Mouse (Mus musculus): ENCODE results near the gene Edn1. TPM values are rescaled to one million over a fixed set of nuclear protein-coding genes. Genes with fewer than 3 reads are reported as not detected.

Edn1 gene
- polyA plus RNA-seq, 1 experiment = 1.9 TPM

- Histone ChIP-seq H3K27me3 (replicated peaks; ENCODE audit: control insufficient read depth, insufficient read depth, low read length) (no peaks in the 10 kb centered on the region; the same call in 1 of the 2 replicates), H3K4me1 (ENCODE audit: control insufficient read depth, insufficient read depth, low read length) (peaks cover 9% of the 10 kb centered on the region), H3K36me3 (ENCODE audit: control insufficient read depth, insufficient read depth, low read length) (no peaks in the 10 kb centered on the region), H3K27ac (ENCODE audit: insufficient read depth, low read depth, low read length) (no peak overlapping the region), H3K4me3 (ENCODE audit: insufficient read depth, low read depth, low read length) (peak overlapping the region; percentile 49)
- TF ChIP-seq POLR2A (IDR thresholded peaks at IDR 0.05; ENCODE audit: low read depth, low read length) (no peak), CTCF (conservative IDR thresholded peaks at IDR 0.05; ENCODE audit: insufficient read depth, insufficient read length, low read depth, low read length) (peak; percentile 48)
- WGBS = 11% methylated on average over 27 of the region's 27 CpGs
- DNase-seq = peak; percentile 57
Observed at GRCm38 (mm10) chr13:42301961-42302861, 935 bp downstream of the Edn1 start.

- H3K4me3 ChIP-seq (ENCODE audit: insufficient read depth, low read depth, low read length) = peak overlapping the region; percentile 6; the same call in 1 of the 2 replicates
- H3K4me1 ChIP-seq (ENCODE audit: control insufficient read depth, insufficient read depth, low read length) = peaks cover 6% of the 10 kb centered on the region
- DNase-seq = peak; percentile 75
- H3K27me3 ChIP-seq (replicated peaks; ENCODE audit: control insufficient read depth, insufficient read depth, low read length) = no peaks in the 10 kb centered on the region; the same call in 1 of the 2 replicates
- 33% methylated on average over 11 of the region's 11 CpGs for WGBS
- no peak overlapping the region for H3K27ac ChIP-seq (ENCODE audit: insufficient read depth, low read depth, low read length)
- TF ChIP-seq CTCF (conservative IDR thresholded peaks at IDR 0.05; ENCODE audit: insufficient read depth, insufficient read length, low read depth, low read length) (peak; percentile 60), POLR2A (IDR thresholded peaks at IDR 0.05; ENCODE audit: low read depth, low read length) (no peak)
- H3K36me3 ChIP-seq (ENCODE audit: control insufficient read depth, insufficient read depth, low read length) = no peaks in the 10 kb centered on the region
Observed at GRCm38 (mm10) chr13:42303180-42303929, 2.1 kb downstream of the Edn1 start.

DNA sequence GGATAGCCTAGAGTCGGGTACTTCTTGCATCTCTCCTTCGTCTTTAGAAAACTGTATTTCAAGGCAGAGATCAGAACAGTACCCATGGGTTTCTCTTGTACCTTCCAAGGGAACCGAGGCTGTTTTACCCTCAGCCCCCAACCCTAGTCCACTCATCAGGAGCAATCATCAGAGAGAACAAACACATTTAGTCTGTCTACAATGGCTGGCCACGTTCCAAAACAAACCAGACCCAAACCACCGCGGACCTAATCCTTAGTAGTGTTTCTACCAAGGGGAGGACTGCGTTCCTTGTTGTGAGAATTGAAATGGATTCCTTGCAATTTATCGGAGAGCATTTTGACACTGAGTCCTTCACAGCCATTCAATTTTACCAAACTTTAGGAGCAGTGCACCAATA, 2.9 kb downstream of the Edn1 start:
- WGBS = 63% methylated on average over 8 of the region's 8 CpGs

DNA sequence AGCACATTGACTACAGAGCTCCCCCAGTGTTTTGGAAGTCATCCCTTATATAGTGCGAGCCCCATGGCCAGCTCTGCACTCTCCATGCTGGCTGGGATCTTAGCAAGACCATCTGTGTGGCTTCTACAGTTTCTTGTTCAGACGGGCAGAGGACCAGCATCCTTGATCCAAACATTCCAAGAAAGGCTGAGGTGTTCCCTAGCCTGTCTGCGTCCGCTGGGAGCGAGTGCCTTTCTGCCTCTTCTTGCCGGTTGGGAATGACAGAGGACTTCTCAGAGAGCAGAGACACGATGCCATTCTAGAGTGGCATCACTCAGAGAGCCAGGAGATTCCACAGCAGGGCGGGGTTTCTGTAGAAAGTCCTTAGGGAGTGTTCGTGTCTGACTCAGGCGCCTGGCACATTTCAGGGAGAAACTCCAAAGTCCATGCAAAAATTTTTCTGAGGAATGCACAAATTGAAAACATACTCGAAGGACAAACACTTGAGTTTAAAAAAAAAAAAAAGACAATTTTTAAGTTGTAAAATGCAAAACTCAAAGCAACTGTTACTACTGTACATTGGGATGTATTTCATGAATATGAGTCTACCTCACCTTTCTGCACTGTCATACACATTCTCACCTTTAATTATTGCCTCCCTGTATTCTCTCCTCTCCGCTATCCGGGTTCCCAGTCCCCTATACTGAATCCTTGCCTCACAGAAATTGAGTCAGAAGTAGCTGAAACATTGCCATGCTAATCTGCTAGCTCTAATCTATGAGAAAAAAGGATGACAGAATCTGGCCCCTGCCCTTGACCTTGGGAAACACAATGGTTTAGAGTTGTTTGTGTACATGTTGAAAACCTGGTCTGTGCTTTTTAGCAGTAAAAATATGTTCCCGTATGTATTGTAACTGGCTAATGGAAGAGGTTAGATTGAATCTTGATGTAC, 5.9 kb downstream of the Edn1 start:
- no peaks in the 10 kb centered on the region for H3K36me3 ChIP-seq (ENCODE audit: control insufficient read depth, insufficient read depth, low read length)
- H3K4me1 ChIP-seq (ENCODE audit: control insufficient read depth, insufficient read depth, low read length) = no peaks in the 10 kb centered on the region
- peak; percentile 28 for DNase-seq
- no peak overlapping the region for H3K27ac ChIP-seq (ENCODE audit: insufficient read depth, low read depth, low read length)
- no peak overlapping the region for H3K4me3 ChIP-seq (ENCODE audit: insufficient read depth, low read depth, low read length)
- TF ChIP-seq CTCF (conservative IDR thresholded peaks at IDR 0.05; ENCODE audit: insufficient read depth, insufficient read length, low read depth, low read length) (no peak), POLR2A (IDR thresholded peaks at IDR 0.05; ENCODE audit: low read depth, low read length) (no peak)
- H3K27me3 ChIP-seq (replicated peaks; ENCODE audit: control insufficient read depth, insufficient read depth, low read length) = no peaks in the 10 kb centered on the region
- 75% methylated on average over 14 of the region's 14 CpGs for WGBS

More for the DNA sequence above, 2.9 kb downstream of the Edn1 start:
- no peak for DNase-seq
- H3K4me1 ChIP-seq (ENCODE audit: control insufficient read depth, insufficient read depth, low read length) = no peaks in the 10 kb centered on the region
- no peaks in the 10 kb centered on the region for H3K36me3 ChIP-seq (ENCODE audit: control insufficient read depth, insufficient read depth, low read length)
- no peak overlapping the region for H3K27ac ChIP-seq (ENCODE audit: insufficient read depth, low read depth, low read length)
- no peaks in the 10 kb centered on the region; the same call in 1 of the 2 replicates for H3K27me3 ChIP-seq (replicated peaks; ENCODE audit: control insufficient read depth, insufficient read depth, low read length)
- H3K4me3 ChIP-seq (ENCODE audit: insufficient read depth, low read depth, low read length) = no peak overlapping the region
- TF ChIP-seq CTCF (conservative IDR thresholded peaks at IDR 0.05; ENCODE audit: insufficient read depth, insufficient read length, low read depth, low read length) = no peak

DNA sequence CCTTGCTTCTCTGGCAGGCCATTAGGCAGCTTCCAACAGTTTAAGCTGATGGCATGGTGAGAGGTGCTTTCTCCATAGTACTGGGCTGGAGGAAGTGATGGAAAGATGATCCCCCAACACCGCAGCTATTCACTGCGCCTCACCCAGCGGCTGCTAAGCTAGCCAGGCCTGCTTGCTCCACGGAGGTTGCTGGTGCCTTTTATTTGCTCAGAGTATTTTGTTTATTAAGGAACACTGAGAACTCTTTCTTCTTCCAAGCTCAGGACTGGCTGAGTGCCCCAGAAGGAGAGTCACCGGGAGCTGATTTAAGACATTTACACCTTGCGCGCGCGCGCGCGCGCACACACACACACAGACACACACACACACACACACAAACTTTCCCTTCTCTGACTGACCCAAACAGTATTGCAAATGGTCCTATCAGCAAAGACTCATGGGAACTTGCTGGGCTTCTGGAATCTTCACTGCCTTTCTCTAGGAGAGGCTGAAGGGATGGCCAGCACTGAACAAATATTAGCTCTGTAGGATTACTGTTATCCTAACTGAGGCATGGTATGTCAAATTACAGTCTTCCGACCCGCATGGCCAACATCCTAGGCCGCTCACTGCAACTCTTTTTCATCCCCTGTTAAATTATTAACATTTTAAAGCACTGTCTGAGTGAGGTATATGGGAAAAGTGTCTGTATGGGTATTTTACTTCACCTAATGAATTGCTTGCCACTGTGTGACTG, 7.3 kb downstream of the Edn1 start:
- Histone ChIP-seq H3K27ac (ENCODE audit: insufficient read depth, low read depth, low read length) (no peak overlapping the region), H3K4me1 (ENCODE audit: control insufficient read depth, insufficient read depth, low read length) (no peaks in the 10 kb centered on the region), H3K4me3 (ENCODE audit: insufficient read depth, low read depth, low read length) (no peak overlapping the region), H3K27me3 (replicated peaks; ENCODE audit: control insufficient read depth, insufficient read depth, low read length) (no peaks in the 10 kb centered on the region), H3K36me3 (ENCODE audit: control insufficient read depth, insufficient read depth, low read length) (no peaks in the 10 kb centered on the region)
- TF ChIP-seq POLR2A (IDR thresholded peaks at IDR 0.05; ENCODE audit: low read depth, low read length) = no peak
- no peak for TF ChIP-seq CTCF (conservative IDR thresholded peaks at IDR 0.05; ENCODE audit: insufficient read depth, insufficient read length, low read depth, low read length)
- WGBS = 83% methylated on average over 16 of the region's 16 CpGs
- no peak for DNase-seq

- Histone ChIP-seq H3K27me3 (replicated peaks; ENCODE audit: control insufficient read depth, insufficient read depth, low read length) (no peaks in the 10 kb centered on the region), H3K36me3 (ENCODE audit: control insufficient read depth, insufficient read depth, low read length) (no peaks in the 10 kb centered on the region), H3K4me1 (ENCODE audit: control insufficient read depth, insufficient read depth, low read length) (no peaks in the 10 kb centered on the region), H3K4me3 (ENCODE audit: insufficient read depth, low read depth, low read length) (no peak overlapping the region), H3K27ac (ENCODE audit: insufficient read depth, low read depth, low read length) (no peak overlapping the region)
- 41% methylated on average over 11 of the region's 11 CpGs for WGBS
- DNase-seq = no peak
- TF ChIP-seq CTCF (conservative IDR thresholded peaks at IDR 0.05; ENCODE audit: insufficient read depth, insufficient read length, low read depth, low read length) (no peak), POLR2A (IDR thresholded peaks at IDR 0.05; ENCODE audit: low read depth, low read length) (no peak)
Observed at GRCm38 (mm10) chr13:42309804-42310203, 8.5 kb downstream of the Edn1 start.
